In genomic region chr13:23586099-23586939, GRCm38 (mm10) we compare ENCODE assay signal across 8 mouse cellular contexts. TPM values are rescaled to one million over a fixed set of nuclear protein-coding genes. Genes with fewer than 3 reads are reported as not detected.
A peak's percentile ranks its signal among the peaks of the same experiment; 100 is the strongest.
DNase-seq lines count a peak whose midpoint lies in the region; ATAC-seq and TF ChIP-seq lines count a peak whose summit lies in the region.

No protein-coding gene starts in this region.

- peak overlapping the region; percentile 67 for H3K4me3 ChIP-seq in heart, adult 2 months
- peak overlapping the region; percentile 50 for H3K4me3 ChIP-seq in embryonic facial prominence, embryonic 13.5 days
- H3K4me3 ChIP-seq in limb, embryonic 11.5 days (ENCODE audit: low read depth, low read length) = peak overlapping the region; percentile 3; the same call in 1 of the 2 replicates
- peak overlapping the region; percentile 31 for H3K4me3 ChIP-seq in neural tube, embryonic 15.5 days (replicated peaks)

- H3K9ac ChIP-seq in heart, adult 2 months (ENCODE audit: low read depth, low read length) = peak overlapping the region; percentile 60; the same call in 1 of the 2 replicates
- peak overlapping the region; percentile 72 for H3K9ac ChIP-seq in embryonic facial prominence, embryonic 13.5 days
- peak overlapping the region; percentile 46 for H3K9ac ChIP-seq in limb, embryonic 11.5 days (ENCODE audit: low read length)
- H3K9ac ChIP-seq in neural tube, embryonic 15.5 days (replicated peaks) = peak overlapping the region; percentile 21

- no peaks in the 10 kb centered on the region for H3K79me2 ChIP-seq in heart, adult 2 months (replicated peaks; ENCODE audit: control insufficient read depth, insufficient read depth, low read length)

- H3K36me3 ChIP-seq in heart, adult 2 months (ENCODE audit: control insufficient read depth, insufficient read depth, low read length) = peaks cover 4% of the 10 kb centered on the region; the same call in 1 of the 2 replicates
- H3K36me3 ChIP-seq in embryonic facial prominence, embryonic 13.5 days = no peaks in the 10 kb centered on the region
- no peaks in the 10 kb centered on the region for H3K36me3 ChIP-seq in limb, embryonic 11.5 days (ENCODE audit: control insufficient read depth, insufficient read depth, low read length)
- no peaks in the 10 kb centered on the region for H3K36me3 ChIP-seq in neural tube, embryonic 15.5 days

- TF ChIP-seq POLR2A in heart, adult 2 months (IDR thresholded peaks at IDR 0.05; ENCODE audit: insufficient read depth, low read depth, low read length) = no peak

- TF ChIP-seq EP300 in heart, adult 2 months (IDR thresholded peaks at IDR 0.05; ENCODE audit: insufficient read depth, low read depth, low read length) = no peak

- no peak for TF ChIP-seq CTCF in heart, adult 2 months (IDR thresholded peaks at IDR 0.05)

- no peak for DNase-seq in heart, adult 2 months
- no peak for DNase-seq in heart, adult 9 months (ENCODE audit: low spot score in 2 of 2)
- peak; percentile 36 for DNase-seq in B cell, adult 2 months
- DNase-seq in limb, embryonic 11.5 days (ENCODE audit: low spot score) = peak; percentile 58
- DNase-seq in layer of hippocampus, postnatal 25 days (ENCODE audit: extremely low spot score in 1 of 2, low spot score in 1 of 2) = no peak
- no peak for DNase-seq in urinary bladder, postnatal 4 days (ENCODE audit: low spot score in 2 of 2)

- peak overlapping the region; percentile 84 for H3K4me2 ChIP-seq in embryonic facial prominence, embryonic 13.5 days
- H3K4me2 ChIP-seq in limb, embryonic 11.5 days (ENCODE audit: low read depth, severe bottlenecking) = peak overlapping the region; percentile 29
- H3K4me2 ChIP-seq in neural tube, embryonic 15.5 days = peak overlapping the region; percentile 87

- no peaks in the 10 kb centered on the region for H3K27me3 ChIP-seq in heart, adult 2 months (ENCODE audit: control insufficient read depth, insufficient read depth, low read length)
- no peaks in the 10 kb centered on the region for H3K27me3 ChIP-seq in embryonic facial prominence, embryonic 13.5 days
- no peaks in the 10 kb centered on the region for H3K27me3 ChIP-seq in limb, embryonic 11.5 days (ENCODE audit: control insufficient read depth, insufficient read depth, low read length)
- no peaks in the 10 kb centered on the region for H3K27me3 ChIP-seq in neural tube, embryonic 15.5 days (replicated peaks)

- intact Hi-C loops in heart, adult 2 months (cut with DNase I) = loop anchor here (1.0 to 10.0 kb wide), 4 partner anchors 35 to 1872 kb away; partner anchors contain the start of genes Hist1h1b, Hist1h2ai, Hist1h2an and Hist1h2be

- H3K4me1 ChIP-seq in heart, adult 2 months (ENCODE audit: control insufficient read depth, insufficient read depth, low read length) = peaks cover 4% of the 10 kb centered on the region
- peaks cover 29% of the 10 kb centered on the region for H3K4me1 ChIP-seq in embryonic facial prominence, embryonic 13.5 days
- peaks cover 6% of the 10 kb centered on the region; the same call in 1 of the 2 replicates for H3K4me1 ChIP-seq in limb, embryonic 11.5 days (ENCODE audit: control insufficient read depth, insufficient read depth, low read length)
- H3K4me1 ChIP-seq in neural tube, embryonic 15.5 days = peaks cover 31% of the 10 kb centered on the region

- 1% methylated on average over 22 of the region's 22 CpGs for WGBS in heart, adult 2 months
- 2% methylated on average over 22 of the region's 22 CpGs for WGBS in embryonic facial prominence, embryonic 13.5 days
- WGBS in limb, embryonic 11.5 days = 2% methylated on average over 22 of the region's 22 CpGs
- WGBS in neural tube, embryonic 15.5 days = under 1% methylated on average over 22 of the region's 22 CpGs

- peak overlapping the region; percentile 95 for H3K27ac ChIP-seq in heart, adult 2 months
- H3K27ac ChIP-seq in embryonic facial prominence, embryonic 13.5 days = peak overlapping the region; percentile 95
- peak overlapping the region; percentile 85 for H3K27ac ChIP-seq in limb, embryonic 11.5 days (replicated peaks; ENCODE audit: low read depth, low read length)
- peak overlapping the region; percentile 90 for H3K27ac ChIP-seq in neural tube, embryonic 15.5 days (replicated peaks)

- ATAC-seq in embryonic facial prominence, embryonic 13.5 days (ENCODE audit: insufficient number of reproducible peaks, insufficient read depth, low FRiP score, low TSS enrichment, low read depth) = no peak
- no peak for ATAC-seq in limb, embryonic 11.5 days (ENCODE audit: insufficient number of reproducible peaks, low FRiP score, low TSS enrichment, low read depth)
- no peak for ATAC-seq in neural tube, embryonic 15.5 days (ENCODE audit: low FRiP score)

- H3K9me3 ChIP-seq in embryonic facial prominence, embryonic 13.5 days = no peaks in the 10 kb centered on the region
- no peaks in the 10 kb centered on the region for H3K9me3 ChIP-seq in limb, embryonic 11.5 days (ENCODE audit: control insufficient read depth, low read length)
- H3K9me3 ChIP-seq in neural tube, embryonic 15.5 days (replicated peaks) = no peaks in the 10 kb centered on the region

RNA-seq across cellular contexts. Expression of gene Hist1h4d, which starts 4.9 kb away (rescaled TPM):
- total RNA-seq in heart, adult 2 months (2021) = 10 to 100 TPM; 47.3 to 51.7 TPM
- 1.7 and 2.5 TPM in 2 replicates for polyA plus RNA-seq in heart, adult 2 months (2012; rRNA removed)
- 141 and 160 TPM in 2 replicates for polyA plus RNA-seq in embryonic facial prominence, embryonic 13.5 days (2015; fragmentation: Nextera tagmentation; extraction: Ambion mirVana)
- 133 and 134 TPM in 2 replicates for polyA plus RNA-seq in limb, embryonic 11.5 days (2014; fragmentation: Nextera tagmentation; extraction: Ambion mirVana)
- polyA plus RNA-seq in neural tube, embryonic 15.5 days (2015; fragmentation: Nextera tagmentation; extraction: Ambion mirVana) = 31.8 and 54.1 TPM in 2 replicates
- 100 to 1,000 TPM; 129 to 153 TPM for total RNA-seq in layer of hippocampus, postnatal 25 days (2021)

RNA-seq across cellular contexts. Expression of gene Hist1h3d, which starts 10.8 kb away (rescaled TPM):
- total RNA-seq in heart, adult 2 months (2021) = 1 to 10 TPM; 1.5 to 2.3 TPM
- 1.1 and 1.6 TPM in 2 replicates for polyA plus RNA-seq in heart, adult 2 months (2012; rRNA removed)
- polyA plus RNA-seq in embryonic facial prominence, embryonic 13.5 days (2015; fragmentation: Nextera tagmentation; extraction: Ambion mirVana) = 7.6 and 8.4 TPM in 2 replicates
- 12.6 and 13.2 TPM in 2 replicates for polyA plus RNA-seq in limb, embryonic 11.5 days (2014; fragmentation: Nextera tagmentation; extraction: Ambion mirVana)
- 0.88 and 2.0 TPM in 2 replicates for polyA plus RNA-seq in neural tube, embryonic 15.5 days (2015; fragmentation: Nextera tagmentation; extraction: Ambion mirVana)
- 10 to 100 TPM; 10.0 to 14.4 TPM for total RNA-seq in layer of hippocampus, postnatal 25 days (2021)

RNA-seq across cellular contexts. Expression of gene Hist1h2ad, which starts 12.1 kb away (rescaled TPM):
- 1 to 10 TPM; 1.4 to 2.8 TPM for total RNA-seq in heart, adult 2 months (2021)
- polyA plus RNA-seq in heart, adult 2 months (2012; rRNA removed) = 0.61 TPM in 1 of 2 replicates, not detected in the other
- polyA plus RNA-seq in embryonic facial prominence, embryonic 13.5 days (2015; fragmentation: Nextera tagmentation; extraction: Ambion mirVana) = 1.7 and 3.1 TPM in 2 replicates
- polyA plus RNA-seq in limb, embryonic 11.5 days (2014; fragmentation: Nextera tagmentation; extraction: Ambion mirVana) = 2.2 and 3.1 TPM in 2 replicates
- 0.97 TPM in 1 of 2 replicates, not detected in the other for polyA plus RNA-seq in neural tube, embryonic 15.5 days (2015; fragmentation: Nextera tagmentation; extraction: Ambion mirVana)
- total RNA-seq in layer of hippocampus, postnatal 25 days (2021) = 10 to 100 TPM in 1 of 2 experiments, 1 to 10 TPM in 1; 7.1 to 11.6 TPM

RNA-seq across cellular contexts. Expression of gene Hist1h2bf, which starts 12.3 kb away (rescaled TPM):
- 1 to 10 TPM; 5.2 to 8.4 TPM for total RNA-seq in heart, adult 2 months (2021)
- polyA plus RNA-seq in heart, adult 2 months (2012; rRNA removed) = 1.00 TPM in 1 of 2 replicates, not detected in the other
- polyA plus RNA-seq in embryonic facial prominence, embryonic 13.5 days (2015; fragmentation: Nextera tagmentation; extraction: Ambion mirVana) = 12.2 and 13.4 TPM in 2 replicates
- 4.5 and 5.4 TPM in 2 replicates for polyA plus RNA-seq in limb, embryonic 11.5 days (2014; fragmentation: Nextera tagmentation; extraction: Ambion mirVana)
- polyA plus RNA-seq in neural tube, embryonic 15.5 days (2015; fragmentation: Nextera tagmentation; extraction: Ambion mirVana) = 2.7 TPM in 1 of 2 replicates, not detected in the other
- 10 to 100 TPM; 26.4 to 30.6 TPM for total RNA-seq in layer of hippocampus, postnatal 25 days (2021)

RNA-seq across cellular contexts. Expression of gene Hist1h2bg, which starts 15.1 kb away (rescaled TPM):
- total RNA-seq in heart, adult 2 months (2021) = 10 to 100 TPM; 16.4 to 19.5 TPM
- 3.3 TPM in 2 replicates for polyA plus RNA-seq in heart, adult 2 months (2012; rRNA removed)
- polyA plus RNA-seq in embryonic facial prominence, embryonic 13.5 days (2015; fragmentation: Nextera tagmentation; extraction: Ambion mirVana) = 7.5 and 10.6 TPM in 2 replicates
- polyA plus RNA-seq in limb, embryonic 11.5 days (2014; fragmentation: Nextera tagmentation; extraction: Ambion mirVana) = 8.2 and 10.0 TPM in 2 replicates
- 2.2 and 2.9 TPM in 2 replicates for polyA plus RNA-seq in neural tube, embryonic 15.5 days (2015; fragmentation: Nextera tagmentation; extraction: Ambion mirVana)
- total RNA-seq in layer of hippocampus, postnatal 25 days (2021) = 10 to 100 TPM; 79.1 to 83.5 TPM

Comparison
In these comparisons a context has a peak if more than half of its experiments do, and no peak if none do; other contexts are left out.
1. DNase-seq: peak in B cell, adult 2 months (2 of 2) and limb, embryonic 11.5 days (single experiment); none in heart, adult 2 months (0 of 2), heart, adult 9 months (0 of 2), layer of hippocampus, postnatal 25 days (0 of 2) and urinary bladder, postnatal 4 days (0 of 2).
2. H3K4me3 ChIP-seq: peak in every context shown above with its lines; median percentile 67 in heart, adult 2 months; 50 in embryonic facial prominence, embryonic 13.5 days; 31 in neural tube, embryonic 15.5 days; 3 in limb, embryonic 11.5 days.
3. H3K9ac ChIP-seq: peak in every context shown above with its lines; median percentile 72 in embryonic facial prominence, embryonic 13.5 days; 60 in heart, adult 2 months; 46 in limb, embryonic 11.5 days; 21 in neural tube, embryonic 15.5 days.
4. H3K4me2 ChIP-seq: peak in every context shown above with its lines; median percentile 87 in neural tube, embryonic 15.5 days; 84 in embryonic facial prominence, embryonic 13.5 days; 29 in limb, embryonic 11.5 days.
5. Peak in every context shown above with its lines, with median percentiles within 50 percentile points of each other: H3K27ac ChIP-seq.